Mouse (Mus musculus): ENCODE results near the gene Trim47.
A peak's percentile ranks its signal among the peaks of the same experiment; 100 is the strongest.

Trim47 gene

DNA sequence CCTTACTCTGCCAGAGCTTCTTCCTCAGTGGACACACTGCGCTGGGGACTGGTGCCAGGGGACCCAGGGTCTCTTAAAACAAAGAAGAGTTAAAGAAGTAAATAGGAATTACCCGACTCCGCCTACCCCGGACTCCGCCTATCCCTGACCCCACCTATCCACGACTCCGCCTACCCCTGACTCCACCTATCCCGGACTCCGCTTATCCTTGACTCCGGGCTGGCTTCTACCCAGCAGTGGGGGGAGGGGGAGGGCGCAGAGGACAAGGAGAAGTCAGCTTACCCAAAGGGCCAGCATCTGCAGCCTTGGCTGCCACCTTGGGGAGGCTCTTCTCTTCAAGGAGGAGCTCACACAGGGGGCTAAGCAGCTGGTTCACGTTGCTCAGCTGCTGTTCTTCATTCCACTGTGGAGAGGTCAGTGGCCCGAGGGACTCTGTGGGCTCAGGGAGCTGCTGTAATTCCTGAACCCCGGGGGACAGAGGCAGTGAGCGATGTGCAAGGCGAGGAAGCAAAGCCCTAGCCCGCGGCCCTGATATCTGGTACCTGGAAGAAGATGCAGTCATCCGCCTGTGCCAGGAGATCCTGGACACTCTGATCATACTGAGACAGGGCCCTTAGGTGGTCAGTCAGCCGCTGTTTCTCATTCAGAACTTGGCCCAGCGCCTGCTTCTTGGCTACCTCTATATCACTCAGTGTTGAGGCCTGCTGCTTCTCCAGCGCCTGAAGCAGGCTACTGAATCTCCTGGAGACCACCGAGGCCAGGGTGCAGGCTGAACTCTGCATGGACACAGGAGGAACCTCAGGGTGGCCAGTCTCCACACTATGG is at the start of gene Trim47:
Gene Trim47 (minus strand): TSS at position 55 of the 825 bp plus-strand sequence.
- DNase-seq, result peak; percentile 95

DNA sequence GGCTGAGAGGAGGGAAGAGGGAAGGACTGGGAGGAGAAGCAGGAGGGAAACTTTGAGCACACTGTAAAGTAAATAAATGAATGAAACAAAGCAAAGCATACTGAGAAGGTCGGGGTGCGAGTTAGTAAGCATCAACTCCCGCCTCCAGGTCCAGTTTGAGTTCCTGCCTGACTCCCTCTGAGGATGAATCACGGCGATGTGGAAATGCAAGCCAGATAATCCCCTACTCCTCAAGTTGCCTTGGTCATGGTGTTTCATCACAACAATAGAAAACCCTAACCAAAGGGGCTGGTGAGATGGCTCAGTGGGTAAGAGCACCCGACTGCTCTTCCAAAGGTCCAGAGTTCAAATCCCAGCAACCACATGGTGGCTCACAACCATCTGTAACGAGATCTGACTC is 49.0 kb upstream of the Trim47 start:
- DNase-seq, result no peak

DNA sequence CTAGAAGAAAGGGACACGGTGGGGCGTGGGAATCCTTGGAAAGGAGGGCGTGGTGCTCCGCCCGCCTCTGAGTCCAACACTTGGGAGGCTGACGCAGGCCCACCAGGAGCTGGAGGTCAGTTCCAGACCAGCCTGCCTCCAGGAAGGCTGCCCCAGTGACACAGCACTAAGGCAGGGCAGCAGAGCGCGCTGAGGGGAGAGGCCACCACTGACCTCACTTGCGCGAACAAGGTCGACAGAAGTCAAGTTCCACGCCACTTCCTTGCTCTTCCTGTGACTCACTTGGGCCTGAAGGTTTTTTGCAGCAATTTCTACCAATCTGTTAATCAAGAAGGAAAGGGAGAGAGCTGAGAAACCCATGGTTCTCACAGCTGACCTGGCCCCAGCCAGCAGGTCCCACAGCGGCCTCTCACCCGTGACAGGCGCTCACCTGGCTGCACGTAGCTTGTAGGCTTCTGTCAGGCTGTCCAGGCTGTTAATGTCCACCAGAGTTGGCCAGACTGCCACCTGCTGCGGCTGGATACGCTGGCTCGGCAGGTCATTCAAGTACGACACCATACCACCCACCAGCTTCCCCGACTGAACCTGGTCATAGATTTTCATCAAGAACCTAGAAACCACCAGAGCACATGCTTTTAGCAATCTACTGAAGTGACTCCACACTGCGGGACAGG is 47.9 kb upstream of the Trim47 start:
- DNase-seq, result no peak

DNA sequence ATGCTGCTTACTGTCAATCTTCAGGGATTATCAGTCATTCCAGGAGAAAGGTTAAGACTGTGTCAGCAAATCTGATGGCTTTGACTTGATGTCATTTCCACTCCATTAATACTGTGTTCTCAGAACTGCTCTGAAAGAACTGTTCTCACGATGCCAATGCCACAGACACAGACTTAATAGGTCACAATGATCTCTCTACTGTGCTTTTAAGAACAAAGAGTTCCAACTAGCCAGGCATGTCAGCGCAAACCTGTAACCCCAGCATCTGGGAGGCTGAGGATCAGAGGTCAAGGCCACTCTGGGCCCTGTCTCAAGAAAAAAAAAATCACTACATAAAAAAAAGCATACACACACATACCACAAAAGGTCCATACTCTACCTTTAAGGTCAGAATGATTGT is 44.9 kb upstream of the Trim47 start:
- no peak for DNase-seq

DNA sequence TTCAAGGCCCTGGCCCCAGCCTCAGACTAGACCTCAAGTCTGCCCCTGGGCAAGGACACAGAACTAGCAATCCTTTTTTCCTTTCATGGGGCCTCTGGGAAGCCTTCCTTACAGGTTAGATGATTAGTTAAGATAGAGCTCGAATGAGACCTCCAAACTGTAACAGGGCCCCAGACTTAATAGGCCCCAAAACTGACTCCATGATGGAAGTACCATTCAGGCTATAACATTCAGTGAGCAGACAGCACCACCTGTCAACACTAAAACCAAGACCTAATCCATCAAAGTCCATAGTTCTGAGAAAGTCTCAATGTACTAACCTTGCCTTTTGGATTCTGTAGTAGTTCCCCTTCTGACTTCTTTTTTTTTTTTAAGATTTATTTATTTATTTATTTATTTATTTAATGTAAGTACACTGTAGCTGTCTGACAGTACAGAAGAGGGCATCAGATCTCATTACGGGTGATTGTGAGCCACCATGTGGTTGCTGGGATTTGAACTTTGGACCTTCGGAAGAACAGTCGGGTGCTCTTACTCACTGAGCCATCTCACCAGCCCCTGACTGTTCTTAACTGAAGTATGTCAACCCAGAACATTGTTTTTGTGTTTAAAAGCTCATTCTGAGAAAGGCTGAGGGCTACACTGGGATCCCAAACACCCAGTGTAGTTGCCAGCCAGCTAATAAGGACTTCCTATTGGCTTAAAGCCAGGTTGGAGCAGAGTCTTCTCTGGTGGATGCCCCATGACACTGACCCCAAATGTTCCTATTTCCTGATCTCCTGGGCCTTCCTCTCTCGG is 43.2 kb upstream of the Trim47 start:
- no peak for DNase-seq

DNA sequence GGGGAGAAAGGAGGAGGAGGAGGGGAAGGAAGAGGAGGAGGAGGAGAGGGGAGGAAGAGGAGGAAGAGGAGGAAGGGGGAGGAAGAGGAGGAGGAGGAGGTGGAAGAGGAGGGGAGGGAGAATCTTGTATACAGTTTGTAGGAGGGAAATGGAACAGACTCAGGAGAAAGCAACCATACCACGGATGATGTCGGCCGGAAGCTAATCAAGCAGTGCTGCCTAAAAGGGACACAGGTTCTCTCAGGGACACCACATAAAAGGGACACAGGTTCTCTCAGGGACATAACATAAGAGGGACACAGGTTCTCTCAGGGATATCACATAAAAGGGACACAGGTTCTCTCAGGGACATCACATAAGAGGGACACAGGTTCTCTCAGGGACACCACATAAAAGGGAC is 42.2 kb upstream of the Trim47 start:
- DNase-seq, result no peak

DNA sequence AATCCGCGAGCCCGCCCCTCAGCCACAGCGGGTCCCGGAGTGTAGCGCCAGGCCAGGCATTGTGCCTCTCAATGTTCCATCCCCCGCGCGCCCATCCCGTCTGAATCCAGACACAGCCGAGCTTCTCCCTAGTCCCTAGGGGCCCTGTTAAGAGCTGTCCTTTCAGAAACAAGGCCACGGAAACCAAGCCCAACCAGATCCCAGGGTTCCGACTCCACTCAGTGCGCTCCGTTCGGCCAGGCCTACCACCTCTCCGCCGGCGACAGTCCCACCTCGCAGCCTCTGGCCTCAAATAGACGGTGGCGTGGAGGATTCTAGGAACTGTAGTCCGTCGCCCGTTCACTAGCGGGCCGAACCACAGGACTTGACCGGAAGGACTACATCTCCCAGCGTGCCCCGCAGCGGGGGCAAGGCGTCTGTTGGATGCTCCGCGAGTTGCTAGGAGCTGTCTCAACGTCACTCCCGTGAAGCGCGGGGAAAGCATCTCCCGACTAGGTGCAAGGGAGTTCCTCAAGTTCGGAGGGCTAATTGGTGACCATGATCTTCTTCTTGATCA is 41.0 kb upstream of the Trim47 start, which contains the start of gene Fbf1:
Gene Fbf1 (minus strand): TSS at position 283 of the 556 bp plus-strand sequence.
- peak; percentile 97 for DNase-seq

DNA sequence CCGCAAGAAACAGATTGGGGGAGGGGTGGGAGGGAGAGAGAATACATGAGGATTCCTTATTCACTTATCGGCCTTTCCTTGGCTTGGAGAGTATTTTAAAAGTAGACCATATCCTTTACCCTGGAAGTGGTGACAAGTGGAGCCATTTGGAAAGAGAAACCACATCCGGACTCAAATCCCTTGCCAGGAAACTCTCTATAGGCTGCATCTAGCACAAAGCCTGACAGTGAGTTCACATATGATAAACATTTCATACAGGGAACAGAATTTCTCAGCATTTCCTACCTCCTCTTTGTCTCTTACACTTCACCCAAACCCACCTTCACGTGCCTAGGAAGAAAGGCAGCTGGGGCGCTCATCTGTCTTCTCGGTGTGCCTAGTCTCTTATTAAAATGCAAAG is 40.2 kb upstream of the Trim47 start:
- no peak for DNase-seq

DNA sequence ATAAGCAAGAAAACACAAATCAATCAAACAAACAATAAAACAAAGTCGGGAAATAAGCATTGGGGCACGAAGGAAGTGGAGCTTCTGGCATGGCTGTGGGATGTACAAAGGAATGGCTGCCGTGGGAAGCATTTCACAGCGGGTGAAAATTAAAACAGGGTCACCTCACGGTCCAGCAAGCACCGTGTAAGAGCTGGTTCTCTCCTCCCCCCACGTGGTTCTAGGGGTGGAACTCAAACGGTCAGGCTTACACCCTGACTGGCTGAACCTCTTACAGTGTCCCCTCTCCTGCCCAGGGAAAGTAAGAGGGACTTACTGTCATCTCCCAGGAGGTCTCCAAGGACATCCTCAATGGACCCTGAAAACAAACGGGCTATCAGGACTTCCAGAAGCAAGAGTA is 36.0 kb upstream of the Trim47 start:
- no peak for DNase-seq

DNA sequence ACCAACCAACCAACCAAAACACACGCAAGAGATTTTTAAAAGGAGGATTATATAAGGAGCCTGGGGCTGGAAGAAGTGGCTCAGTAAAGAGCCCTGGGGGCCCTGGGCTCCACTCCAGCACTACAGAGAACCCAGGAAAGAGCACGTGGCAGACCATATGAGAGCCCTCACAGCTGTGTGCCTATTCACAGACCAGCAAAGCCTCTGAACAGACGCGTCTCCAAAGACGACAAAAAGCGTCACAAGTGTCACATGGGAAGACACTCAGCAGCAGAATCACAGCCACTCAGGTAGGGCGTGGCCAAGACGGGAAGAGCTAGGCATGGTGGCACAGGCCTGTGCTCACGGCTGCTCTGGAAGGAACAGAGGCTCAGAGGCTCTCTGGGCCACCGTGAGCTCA is 35.1 kb upstream of the Trim47 start:
- no peak for DNase-seq

DNA sequence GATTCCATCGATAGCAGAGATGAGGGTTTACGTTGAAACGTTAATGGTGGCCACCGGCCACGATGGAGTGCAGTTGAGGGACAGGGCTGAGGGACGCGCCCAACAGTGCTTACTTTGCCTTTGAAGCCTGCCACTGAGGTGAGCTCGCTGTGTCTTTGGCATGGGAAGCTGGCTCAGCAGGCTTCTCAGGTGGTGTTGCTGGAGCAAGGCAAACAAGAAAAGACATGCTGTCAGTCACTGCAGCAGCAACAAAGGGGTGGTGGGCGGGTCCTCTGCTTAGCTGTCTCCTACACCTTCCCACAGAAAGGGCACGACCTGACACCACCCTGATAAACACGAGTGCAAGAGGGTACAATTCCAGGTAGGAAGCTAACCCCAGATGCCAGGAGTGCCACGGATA is 34.3 kb upstream of the Trim47 start:
- no peak for DNase-seq

DNA sequence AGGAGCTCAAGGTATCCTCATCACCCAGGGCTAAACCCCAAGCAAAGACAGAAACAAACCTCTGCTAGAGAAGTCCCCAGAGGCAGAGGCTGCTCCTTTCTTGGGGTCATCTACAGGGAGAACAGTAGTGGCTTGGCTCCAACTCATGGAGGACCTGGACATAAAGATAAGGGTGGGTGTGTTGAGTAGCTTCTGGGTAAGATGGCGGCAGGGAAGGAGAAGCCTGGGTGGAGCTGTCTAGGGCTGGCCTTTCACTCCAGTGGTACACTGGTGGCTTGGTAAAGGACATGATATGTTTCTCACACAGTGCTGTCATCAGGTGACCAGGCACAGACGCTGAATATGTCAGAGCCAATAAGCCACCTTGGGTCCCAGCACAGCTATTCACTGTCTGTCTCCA is 23.9 kb upstream of the Trim47 start:
- DNase-seq, result no peak

DNA sequence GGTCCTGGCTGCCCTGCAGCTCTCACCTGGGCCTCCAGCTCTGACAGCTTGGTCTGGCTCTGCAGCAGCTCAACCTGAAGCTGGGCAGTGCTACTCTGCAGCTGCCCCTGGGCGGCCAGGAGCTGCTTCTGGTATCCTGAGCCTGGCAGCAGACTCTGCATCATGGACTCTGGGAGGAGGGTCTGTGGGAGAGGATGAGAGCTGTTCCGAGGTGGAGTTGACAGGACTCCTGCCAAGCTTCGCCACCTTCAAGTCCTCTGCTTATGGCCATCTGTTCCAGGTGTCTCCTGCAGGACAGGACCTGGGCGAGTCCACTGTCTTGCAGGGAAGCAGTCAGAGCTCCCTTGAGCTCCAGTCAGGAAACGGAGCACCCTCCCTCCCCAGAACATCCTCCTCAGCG is 22.3 kb upstream of the Trim47 start:
- DNase-seq, result no peak

DNA sequence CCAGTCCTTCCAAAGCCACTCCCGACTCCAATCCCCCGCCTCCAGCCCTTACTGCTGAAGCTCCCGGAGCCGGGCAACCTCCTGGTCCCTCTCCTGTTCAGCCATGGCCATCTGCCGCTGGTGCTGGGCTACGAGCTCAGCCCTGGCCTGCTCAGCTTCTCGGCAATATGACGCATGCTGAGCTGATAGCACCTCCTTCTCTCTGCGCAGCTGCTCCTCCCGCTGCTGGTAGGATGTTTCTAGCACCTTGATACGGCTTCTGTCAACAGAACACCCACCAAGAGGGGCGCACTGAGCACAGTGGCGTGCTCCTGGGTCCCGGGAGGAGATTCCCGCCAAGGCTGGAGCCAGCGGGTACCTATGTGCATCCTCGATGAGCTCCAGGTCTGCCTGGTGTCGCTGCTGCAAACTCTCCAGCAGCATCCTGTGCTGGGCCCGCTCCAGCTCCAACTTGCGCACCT is 21.8 kb upstream of the Trim47 start:
- no peak for DNase-seq

DNA sequence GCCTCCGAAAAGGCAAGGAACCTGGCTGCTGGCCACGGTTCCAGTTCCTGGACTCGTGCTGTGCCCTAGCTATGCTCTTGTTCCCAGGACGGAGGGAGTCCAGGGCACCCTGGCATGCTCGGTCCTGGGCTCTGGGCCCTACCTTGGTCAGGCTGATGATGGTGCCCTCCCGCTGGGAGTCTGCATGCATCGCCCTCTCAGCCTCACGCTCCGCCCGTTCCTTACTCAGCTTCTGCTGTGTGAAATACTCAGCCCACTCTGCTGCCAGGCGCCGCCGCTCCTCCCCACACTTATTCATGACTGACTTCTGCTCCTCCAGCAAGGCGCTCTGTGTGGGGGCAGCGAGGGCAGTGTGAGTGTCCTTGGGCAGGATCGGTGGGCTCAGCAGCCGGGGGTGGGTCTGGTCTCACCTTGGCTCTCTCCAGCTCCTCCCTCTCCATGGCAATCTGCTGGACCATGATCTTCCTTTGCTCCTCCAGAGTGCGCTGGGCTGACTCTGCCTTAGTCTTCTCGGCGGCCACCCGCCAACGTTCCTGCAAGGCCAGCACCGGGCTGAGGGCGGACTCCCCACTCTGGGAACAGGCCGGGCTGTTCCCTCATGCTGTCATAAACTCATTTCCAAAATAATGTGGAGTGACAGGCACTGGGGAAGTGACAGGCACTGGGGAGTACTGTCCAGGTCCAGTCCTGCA is 19.4 kb upstream of the Trim47 start:
- DNase-seq, result peak; percentile 43

DNA sequence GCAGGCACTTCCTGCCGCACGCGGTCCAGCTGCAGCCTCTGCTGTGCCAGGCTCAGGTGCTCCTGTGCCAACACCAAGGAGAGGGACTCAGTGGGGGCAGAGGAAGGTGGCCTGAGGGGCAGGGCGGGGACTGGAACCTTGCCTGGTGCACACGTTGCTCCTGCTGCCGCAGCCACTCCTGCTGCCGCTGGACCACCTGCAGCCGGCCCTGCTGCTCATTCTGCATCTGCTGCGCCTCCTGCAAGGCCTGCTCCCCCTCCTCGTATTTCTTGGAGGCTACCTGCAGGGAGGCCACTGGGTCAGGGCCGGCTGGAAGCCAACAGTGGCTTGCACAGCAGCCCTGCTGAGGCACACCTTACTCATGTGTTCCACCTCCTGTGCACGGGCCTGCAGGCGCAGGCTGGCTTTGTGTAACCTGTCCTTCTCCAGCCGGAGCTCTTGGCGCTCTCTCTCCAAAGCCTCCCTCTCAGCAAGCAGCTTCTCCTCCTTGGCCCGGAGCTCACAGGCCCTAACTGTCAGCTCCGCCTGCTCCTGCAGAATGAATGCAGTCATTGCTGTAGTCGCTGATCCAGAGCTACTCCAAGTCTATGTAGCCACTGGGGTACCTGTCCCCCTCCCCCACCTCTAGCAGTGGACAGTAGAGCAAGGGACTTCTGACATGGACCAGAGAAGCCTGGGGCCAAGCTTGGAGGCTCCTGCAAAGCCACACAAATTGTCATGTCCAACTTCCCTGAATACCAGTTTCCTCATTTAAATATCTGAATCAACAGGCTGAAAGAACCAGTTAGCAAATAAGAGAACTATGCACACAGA is 18.7 kb upstream of the Trim47 start:
- peak; percentile 9 for DNase-seq

DNA sequence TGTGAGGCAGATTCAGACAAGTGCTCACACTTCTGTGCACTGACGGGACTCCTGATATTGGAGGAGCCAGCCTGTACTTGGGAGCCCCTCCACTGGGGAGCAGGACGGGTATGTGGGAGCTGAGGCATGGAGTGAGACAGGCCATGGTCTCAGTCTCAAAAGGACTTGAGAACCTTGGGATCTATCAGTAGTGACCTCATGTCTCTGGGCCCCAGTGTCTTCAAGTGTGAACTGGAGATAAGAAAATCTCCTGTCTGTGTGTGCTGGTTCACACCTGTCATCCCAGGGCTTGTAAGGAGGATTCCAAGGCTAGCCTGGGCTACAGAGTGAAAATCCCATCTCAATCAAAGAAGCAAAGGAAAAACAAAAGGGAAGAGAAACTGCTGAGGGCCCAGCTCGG is 16.5 kb upstream of the Trim47 start:
- no peak for DNase-seq

DNA sequence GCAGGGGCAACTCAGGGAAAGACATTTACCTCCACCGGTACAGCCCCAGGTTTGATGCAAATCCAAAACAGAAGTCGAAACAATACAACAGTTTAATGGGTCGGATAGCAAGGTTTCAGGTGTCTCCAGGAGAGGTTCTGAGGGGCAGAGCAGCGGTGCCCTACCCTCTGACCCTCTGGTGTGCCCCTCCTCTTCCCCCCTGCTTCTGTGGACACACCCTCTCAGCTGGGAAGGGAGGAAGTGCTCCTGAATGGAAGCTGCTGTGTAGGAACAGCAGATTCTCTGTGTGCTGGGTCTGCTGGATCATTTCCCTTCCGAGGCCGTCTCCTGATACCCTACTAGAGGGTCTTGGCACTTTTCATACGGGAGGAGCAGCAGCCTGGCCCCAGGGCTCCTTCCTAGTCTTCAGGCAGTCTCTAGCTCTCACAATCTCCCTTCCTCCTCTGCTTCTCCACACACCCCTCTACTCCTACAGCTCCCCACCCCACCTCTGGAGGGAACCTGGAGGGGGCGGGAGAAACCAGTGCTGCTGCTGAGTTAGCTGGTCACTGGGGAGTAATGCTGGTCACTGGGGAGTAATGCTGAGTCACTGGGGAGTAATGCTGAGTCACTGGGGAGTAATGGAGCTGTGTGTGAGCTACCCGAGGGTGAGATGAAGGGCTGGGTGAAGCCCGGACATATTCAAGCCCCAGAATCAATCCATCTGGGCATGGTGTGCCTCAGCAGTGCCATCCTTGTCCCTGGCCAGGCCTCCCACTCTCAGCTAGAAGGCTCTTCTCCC is 15.4 kb upstream of the Trim47 start:
- peak; percentile 13 for DNase-seq

DNA sequence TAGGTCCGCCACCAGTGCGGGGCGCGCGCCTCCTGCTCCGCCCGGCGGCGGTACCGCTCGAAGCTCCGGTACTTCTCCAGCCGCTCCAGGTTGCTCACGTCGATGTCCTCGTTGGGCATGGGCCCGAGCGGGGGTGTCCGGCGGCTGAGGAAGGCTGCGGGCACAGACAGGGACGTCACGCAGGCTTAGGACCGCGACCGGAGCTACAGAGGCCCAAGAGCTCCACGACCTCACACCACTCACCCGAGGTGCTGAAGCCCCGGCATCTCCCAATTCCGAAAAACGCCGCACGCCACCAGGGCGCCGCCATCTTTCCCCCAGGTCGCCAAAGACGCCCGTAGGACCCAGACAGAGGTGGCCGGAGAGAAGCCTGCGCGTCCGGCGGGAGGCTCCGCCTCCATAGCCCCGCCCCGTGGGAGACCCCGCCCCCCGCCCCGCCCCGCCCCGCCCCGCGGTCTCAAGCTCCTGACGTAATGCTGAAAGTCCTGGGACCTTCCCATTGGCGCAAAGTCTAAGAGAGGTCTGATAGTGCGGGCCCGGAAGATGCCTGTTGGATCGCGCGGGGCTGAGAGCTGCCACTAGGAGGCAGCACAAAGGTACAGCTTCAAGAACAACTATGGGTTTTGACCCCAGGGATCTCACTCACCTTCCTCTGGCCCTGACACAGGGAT is 11.6 kb upstream of the Trim47 start, which contains the start of gene Mrpl38:
Gene Mrpl38 (minus strand): TSS at position 401 of the 671 bp plus-strand sequence.
- DNase-seq, result peak; percentile 94

DNA sequence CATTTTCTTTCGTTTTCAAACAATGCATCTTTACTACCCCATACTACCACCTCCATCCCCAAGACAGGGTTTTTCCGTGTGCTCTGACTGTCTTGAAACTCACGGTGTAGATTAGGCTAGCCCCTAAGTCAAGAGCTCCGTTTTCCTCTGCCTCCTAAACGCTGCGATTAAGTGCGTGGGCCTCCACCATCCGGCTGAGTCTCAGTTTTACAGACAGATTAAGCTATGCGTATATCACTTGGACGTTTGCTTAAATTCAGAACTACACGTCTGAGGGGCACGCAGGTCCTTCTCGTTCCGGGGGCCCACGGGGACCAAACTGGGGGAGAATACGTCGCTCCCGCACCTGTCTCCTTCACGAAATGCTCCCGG is 11.1 kb upstream of the Trim47 start:
- no peak for DNase-seq

Measured in lung, postnatal 10 days (tissue).